Mouse (Mus musculus): ENCODE measurements around the gene Zdhhc19. TPM values are rescaled to one million over a fixed set of nuclear protein-coding genes. Genes with fewer than 3 reads are reported as not detected.
A peak's percentile ranks its signal among the peaks of the same experiment; 100 is the strongest.
"Not testable (repeated sequence)": the region's sequence is repeated elsewhere in the genome, so short reads cannot be mapped to it uniquely, and the experiment has no call there.

The Zdhhc19 gene
- total RNA-seq, 4 experiments from 2014 or later = not detected

DNA sequence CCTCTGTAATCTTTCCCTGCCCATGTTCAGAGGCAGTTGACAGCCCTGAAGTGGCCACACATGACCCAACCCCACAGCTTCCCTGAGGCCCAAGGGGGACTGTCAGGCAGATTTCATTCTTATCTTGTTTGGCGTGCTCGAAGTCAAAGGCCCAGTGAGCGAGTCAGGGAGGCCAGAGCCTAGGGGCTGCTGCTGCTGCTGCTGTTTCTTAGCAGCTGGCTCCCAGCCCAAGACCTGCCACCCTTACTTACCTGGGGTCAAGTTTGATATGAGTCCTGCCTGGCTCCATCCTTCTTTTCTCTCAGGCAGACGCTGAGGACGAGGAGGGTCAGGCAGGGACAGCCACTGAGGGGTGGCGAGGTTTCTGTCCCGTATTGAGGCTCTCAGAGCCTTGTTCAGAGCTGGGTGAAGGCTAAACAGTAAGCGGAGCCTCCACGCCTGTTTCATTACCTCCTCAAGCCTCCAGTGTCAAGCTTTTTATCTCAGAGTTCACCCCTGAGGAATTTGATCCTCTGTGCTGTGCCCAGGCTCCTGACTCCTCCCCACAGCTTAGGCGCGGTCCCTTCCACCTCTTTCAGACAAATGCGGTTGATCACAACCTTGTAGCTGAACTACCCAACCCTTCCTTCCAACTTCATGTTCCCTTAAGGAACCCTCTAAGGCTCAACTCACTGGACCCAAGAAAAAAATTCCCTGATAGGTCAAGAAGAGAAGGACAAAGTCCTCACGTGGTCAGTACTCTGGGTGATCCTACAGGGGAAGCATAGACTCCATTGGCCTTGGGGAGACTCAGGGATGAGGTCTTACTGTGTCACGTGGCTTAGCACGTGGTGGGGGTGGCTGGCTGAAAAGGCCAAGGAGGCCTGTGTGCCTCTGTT, 8.6 kb upstream of the Zdhhc19 start, which contains the start of gene Slc51a:
TSS of gene Slc51a (minus strand) at position 646 of the 878 bp plus-strand sequence.
- no peak for DNase-seq (ENCODE audit: low spot score in 2 of 2)

DNA sequence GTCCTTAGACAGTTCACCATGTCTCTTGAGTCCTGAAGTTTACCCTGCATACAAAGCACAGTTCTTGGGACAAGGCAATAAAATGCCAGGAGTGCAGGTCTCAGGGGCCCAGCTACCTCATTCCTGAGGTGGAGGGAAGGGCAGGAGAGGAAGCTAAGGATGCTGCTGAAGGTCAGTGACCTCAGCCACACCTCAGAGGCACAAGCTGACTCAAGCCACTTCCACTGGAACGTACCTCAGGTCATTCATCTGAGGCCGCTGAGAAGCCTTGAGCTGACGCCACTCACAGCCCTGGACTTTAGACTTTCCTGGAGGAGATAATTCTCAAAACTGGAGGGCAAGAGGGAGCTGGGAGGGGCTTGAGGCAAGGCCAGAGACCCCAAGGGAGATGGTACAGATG, 7.1 kb upstream of the Zdhhc19 start:
- no peak for DNase-seq (ENCODE audit: low spot score in 2 of 2)

DNA sequence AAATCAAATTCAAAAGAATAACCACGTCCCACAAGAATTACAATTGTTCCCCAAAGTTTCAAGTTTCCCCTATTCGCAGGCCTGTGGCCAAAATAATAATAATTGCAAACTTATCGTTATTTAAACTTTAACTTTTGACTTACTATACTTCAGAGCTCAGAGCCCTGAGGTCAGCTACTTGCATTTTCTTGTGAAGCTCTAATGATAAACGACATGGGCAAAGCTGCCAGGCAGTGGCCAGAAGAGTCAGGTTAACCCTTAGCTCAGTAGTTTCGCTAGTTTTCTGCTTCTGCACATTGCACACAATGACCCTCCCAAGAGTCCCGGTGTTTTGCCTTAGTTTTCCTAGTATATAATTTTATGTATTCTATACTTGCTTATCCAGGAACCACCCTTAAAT, 1.7 kb upstream of the Zdhhc19 start:
- DNase-seq (ENCODE audit: low spot score in 2 of 2) = not testable (repeated sequence)

DNA sequence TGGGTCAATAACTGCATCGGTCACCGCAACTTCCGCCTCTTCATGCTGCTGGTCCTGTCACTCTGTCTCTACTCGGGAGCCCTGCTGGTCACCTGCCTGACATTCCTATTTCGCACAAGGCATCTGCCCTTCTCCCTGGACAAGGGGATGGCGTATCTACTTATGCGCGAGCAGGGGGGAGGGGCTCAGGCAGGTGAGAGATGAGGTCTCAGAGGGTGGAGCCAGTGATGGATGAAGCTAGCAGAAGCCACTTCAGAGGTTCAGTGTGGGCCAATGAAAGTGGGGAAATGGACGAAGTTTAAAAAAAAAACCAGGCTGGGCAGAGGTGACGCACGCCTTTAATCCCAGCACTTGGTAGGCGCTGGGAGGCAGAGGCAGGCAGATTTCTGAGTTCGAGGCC, 2.9 kb downstream of the Zdhhc19 start:
- no peak for DNase-seq (ENCODE audit: low spot score in 2 of 2)

DNA sequence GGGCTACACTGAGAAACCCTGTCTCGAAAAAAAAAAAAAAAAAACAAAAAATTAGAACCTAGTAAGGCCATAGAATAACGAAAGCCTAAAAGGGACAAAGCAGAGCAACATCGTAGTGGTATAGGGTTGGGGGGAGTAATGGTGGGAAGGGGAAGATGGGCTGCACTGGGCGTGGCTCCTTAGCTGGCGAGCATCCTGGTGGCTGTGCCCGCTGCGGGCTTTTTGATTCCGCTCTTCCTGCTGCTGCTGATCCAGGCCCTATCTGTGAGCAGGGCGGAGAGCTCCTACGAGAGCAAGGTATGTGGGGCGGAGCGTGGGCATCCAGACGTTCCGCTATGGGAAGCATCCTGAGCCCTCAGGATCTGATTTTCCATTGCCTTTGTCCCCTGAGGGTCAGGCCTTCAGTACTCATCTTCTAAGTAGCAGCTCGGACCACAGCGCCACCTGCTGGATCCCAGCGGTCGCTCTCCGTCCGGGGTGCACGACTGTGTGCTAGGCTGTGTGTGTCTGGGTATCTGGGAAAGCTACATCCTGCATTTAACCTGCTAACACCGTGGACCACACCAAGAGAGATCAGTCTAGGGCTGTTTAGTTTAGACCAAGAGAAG, 3.5 kb downstream of the Zdhhc19 start:
- DNase-seq (ENCODE audit: low spot score in 2 of 2) = peak; percentile 66 to 88

DNA sequence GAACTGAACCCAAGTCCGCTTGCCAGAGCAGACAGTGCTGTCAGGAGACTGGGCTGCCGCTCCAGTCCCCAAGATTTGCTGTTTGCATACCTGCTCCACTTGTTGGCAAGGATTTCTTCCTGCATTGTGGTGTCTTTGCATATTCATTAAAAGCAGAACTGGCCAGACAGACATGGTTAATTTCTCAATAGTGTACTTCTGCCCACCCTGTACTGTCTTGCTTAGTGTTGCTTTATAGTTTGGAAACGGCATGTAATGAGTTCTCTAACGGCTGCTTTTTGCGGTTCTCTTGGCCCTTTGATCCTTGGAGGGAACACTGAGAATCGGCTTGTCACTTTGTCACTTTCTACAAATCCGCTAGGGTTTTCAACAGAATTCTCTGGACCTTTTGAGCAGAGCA, 5.4 kb downstream of the Zdhhc19 start:
- DNase-seq (ENCODE audit: low spot score in 2 of 2) = no peak

DNA sequence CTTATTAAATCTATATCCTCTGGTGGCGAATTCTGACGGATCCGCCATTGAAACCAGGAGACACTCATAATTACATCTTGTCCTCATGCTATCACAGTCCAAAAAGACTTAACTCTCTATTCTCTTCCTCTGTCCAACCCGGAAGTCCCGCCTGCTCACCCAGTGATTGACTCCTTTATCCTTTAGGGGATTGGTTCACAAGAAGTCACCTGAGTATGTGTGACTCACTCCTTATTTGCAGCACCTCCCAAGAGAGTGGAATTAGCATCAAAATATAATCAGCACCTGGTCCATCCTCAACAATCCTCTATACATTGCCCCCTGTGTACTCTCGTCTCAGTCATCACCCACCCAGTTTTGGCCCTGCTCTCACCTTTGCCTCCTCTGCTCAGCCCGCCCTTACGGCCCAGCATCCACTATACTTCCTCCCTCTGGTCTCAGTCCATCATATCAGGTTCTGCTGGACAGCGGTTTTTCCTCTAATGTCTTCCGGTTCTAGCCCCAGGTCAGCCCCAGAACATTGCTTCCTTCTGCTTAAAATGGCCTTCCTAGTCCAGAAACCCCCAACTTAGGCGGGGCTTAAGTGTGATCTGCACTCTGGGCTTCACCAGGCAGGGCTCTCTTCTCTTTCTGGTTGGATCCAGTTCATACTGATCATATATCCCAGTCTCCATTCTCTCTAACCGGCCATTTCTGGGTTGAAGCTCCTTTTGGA, 6.7 kb downstream of the Zdhhc19 start:
- no peak for DNase-seq (ENCODE audit: low spot score in 2 of 2)

DNA sequence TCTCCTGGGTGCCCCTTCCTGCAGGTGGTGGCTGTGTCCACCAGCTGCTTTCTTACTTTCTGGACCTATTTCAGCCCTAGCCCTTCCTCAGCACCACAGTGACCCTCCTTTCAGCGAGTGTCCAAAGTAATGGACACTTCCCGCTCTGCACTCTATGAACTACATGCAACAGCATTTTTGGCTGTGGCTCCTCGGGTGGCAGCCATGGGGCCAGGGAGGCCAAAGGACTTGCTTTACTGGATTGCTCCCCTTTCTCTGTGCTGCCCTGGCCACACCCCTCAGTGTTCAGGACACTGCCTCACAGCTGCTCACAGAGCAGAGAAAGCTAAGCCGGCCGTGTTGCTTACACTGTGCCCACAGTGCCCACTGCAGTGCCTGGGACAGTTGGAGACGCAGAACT, 7.6 kb downstream of the Zdhhc19 start:
- no peak for DNase-seq (ENCODE audit: low spot score in 2 of 2)

DNA sequence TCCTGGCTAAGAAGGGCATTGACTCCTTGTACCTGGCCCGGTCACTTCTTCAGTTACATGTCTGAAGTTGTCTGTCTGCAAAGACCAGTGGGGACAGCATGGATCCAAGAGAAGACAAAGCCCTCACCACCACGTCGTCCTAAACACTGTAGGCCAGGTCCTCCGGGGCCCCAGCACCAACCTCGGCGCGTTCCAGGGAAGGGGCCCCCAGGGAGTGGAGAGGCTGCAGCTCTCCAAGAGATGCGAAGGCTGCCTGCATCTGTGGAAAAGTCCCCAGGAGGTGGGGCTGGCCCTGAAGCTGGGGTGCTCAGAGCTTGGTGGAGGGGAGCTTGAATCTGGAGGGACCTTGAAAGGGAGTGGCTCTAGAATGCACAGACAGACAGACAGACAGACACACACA, 10.2 kb downstream of the Zdhhc19 start:
- DNase-seq (ENCODE audit: low spot score in 2 of 2) = no peak

DNA sequence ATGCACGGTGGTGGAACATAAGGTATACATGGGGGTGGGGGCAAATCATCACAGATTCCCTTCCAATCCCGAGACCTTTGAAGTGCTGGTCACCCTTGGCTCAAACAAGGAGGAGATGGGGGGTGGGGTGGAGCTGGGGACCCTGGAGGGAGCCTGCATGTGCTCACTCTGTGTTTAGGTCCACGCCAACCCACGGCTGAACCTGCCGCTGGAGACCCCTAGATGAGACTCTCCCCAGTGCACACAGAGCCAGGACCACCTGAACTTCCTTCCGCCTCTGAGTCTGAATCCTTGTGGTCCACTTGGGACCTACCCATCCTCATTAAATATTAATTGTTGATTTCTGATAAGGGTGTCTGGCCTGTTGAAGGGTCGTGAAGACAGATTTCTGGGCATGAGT, 10.8 kb downstream of the Zdhhc19 start:
- DNase-seq (ENCODE audit: low spot score in 2 of 2) = no peak

DNA sequence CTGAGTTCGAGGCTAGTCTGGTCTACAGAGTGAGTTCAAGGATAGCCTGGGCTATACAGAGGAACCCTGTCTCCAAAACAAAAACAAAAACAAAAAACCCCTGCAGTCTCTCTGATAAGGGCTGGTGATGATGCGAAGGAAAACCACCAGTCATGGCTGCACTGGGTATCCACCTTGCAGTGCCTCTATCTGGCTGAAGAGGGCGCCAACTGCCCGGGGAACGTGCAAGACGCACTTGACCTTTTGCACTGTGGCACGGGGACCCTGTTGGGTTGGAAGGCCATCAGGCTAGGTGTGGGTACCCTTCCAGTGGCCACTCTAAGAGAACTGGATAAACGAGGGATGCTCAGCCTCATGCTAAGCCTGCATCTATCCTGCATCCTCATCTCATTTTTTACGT, 11.3 kb downstream of the Zdhhc19 start:
- peak in 1 of 2 experiments; percentile 61 for DNase-seq (ENCODE audit: low spot score in 2 of 2)

DNA sequence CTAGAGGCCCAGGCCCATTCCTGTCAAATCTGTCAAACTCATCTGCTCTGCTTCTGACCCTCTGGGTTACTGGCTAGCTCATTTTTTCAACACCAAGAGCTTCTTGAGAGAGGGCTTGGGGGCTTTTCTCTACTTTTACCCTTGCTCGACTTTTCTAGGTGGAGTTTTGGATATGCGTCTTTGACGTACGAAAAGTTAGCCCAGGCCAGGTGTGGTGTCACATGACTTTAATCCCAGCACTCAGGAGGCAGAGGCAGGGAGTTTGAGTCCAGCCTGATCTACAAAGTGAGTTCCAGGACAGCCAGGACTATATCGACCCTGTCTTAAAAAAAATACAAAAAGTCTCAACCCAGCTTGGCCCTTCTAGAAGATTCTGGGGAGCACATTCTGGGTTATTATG, 12.0 kb downstream of the Zdhhc19 start:
- DNase-seq (ENCODE audit: low spot score in 2 of 2) = no peak

DNA sequence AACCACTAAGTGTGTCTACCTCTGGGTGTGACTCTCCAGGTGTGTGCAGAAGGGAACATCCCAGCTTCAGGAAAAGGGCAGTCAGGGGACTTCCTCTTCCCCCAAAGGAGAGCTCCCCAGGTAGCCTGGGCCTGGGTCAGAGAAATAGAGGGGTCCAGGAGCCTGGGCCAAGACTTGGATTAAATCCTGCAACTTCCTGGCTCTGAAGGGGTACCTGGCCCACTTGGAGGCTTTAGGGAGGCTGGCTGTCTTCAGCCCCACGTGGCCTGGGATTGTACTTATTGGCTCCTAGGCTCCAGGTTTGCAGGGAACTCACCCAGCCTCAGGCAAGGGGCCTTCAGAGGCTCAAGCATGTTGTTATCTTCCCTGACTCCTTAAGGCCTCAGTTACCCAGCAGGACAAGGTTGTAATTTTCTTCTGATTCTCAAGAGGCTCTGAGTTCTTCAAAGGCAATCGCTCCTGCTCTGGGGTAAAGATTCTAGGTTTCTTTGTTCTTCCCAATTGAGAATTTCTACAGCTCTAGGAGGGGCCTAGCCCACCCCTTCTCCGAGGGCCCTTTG, 12.5 kb downstream of the Zdhhc19 start:
- DNase-seq (ENCODE audit: low spot score in 2 of 2) = no peak

DNA sequence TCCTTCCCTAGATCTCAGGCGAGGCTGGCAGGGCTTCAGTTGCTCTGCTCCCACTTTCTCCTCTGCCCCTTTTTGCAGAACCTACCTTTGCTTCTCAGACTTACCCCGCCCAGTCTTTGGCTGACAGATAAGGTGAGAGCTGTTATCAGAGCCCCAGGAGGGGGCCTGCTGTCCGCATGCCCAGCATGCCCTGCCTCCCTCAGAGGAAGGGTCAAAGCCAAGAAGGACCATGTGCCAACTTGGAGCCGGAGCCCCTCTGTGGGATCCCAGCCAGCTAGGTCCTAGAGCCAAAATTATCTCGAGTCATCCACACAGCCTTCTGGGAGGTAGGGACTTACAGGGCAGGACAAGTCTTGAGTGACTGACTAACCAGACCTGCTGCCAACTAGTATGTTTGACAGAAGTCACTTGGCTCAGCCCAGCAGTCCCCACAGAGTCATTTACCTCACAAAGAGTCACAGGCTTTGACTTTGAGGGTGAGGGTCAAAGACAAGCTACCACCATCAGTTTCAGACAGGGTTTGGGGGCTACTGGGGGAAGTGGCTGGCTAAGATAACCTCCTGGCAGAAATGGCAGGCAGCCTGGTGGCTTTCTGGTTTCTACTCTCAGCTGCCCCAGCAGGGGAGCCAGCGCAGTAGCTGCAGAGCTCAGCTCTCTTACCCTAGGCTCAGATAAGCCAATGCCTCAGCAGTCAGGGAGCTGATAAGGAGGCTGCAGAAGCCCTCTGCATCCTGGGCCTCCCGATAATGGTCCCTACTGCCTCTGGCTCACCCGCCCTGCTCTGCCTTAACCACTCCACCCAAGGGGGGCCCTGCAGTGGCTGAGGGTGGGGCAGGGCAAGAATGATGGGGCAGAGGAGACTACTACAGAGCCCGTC, 13.2 kb downstream of the Zdhhc19 start:
- no peak for DNase-seq (ENCODE audit: low spot score in 2 of 2)

DNA sequence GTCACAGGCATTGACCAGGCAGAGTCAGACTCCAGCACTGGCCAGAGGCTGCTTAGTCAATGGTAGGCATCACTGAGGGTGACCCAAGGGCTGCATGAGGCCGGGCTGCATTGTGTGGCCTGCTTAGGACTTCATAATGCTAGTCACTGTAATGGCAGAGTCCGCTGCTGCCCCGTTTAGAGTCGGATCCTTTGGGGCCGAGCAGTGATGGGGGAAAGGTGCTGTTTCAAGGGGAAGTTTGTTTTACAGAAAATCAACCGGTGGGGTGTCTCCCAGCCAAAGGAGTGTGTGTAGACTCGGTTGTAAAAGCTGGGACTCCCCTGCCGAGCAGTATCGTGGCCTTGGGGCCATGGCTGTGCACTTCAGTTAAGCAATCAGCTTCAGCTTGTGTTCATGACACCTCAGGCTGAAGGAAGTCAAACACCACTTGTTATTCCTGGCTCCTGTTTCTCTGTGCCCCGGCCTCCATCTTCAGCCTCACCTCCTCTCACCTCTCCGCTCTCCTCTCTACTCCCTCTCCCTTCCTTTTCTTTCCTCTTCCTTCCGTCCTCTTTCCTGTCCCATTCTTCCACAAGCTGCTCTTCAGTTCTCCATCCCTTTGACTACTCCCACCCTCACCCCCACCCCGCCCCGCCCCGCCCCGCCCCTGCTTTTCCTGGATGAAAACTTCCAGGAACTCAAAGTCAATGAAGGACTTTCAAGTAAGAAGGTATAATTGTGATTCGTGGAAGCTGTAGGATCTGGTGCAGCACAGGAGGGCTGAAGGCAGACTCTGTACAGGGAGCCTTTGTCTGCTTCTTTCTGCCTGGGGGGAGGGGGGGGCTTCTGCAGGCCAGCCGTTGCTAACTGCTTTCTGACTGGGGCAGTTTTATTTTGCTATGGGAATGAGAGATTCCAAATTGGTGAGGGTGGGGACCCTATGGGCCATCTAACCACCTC, 14.6 kb downstream of the Zdhhc19 start:
- DNase-seq (ENCODE audit: low spot score in 2 of 2) = no peak

DNA sequence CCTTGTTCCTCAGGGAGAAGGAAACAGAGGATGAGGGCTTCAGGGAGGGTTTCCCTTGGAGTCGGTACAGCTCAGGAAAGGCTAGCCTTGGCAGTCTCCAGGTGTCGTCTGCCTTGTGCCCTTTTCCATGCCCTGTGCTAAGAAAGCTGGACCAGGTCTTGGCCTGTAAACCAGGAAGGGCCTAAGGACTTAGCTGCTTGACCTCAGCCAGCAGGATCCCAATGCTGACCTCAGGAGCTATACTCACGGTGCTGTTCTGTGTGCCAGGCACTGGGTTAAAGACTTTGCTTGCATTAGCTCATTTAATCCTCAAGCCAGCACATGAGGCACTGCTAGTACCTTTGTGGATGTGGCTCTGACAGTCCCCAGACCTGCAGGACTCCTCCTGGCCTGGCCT, 15.3 kb downstream of the Zdhhc19 start:
- no peak for DNase-seq (ENCODE audit: low spot score in 2 of 2)

DNA sequence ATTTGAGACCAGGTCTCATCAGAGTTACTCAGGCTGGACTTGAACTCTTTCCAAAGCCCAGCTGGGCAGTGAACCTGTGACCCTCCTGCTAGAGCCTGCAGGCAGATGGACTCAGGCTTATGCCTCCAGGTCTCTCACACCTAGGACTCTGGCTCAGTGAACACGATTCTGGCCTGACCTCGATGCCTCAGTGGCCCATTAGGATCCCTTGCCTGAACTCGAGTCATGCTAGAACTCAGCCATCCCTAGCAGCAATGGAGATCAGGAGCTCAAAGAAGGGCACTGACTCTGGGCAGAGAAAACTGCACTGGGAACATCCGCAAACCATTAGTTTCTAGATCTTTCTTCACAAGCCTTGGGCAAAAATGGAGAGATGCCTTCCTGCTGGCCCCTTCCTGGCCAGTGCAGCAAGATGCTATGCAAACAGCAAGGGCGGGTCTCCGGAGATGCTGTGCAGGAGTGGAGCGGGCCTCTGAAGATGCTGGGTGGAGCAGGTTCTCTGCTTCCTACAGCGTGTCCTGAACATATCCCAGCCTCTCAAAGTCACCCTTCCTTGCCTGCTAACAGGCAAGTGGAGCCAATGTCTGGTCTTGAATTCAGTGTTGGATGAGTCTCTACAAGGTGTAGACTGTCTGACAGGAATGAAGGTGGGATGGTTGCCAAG, 15.9 kb downstream of the Zdhhc19 start:
- no peak for DNase-seq (ENCODE audit: low spot score in 2 of 2)

DNA sequence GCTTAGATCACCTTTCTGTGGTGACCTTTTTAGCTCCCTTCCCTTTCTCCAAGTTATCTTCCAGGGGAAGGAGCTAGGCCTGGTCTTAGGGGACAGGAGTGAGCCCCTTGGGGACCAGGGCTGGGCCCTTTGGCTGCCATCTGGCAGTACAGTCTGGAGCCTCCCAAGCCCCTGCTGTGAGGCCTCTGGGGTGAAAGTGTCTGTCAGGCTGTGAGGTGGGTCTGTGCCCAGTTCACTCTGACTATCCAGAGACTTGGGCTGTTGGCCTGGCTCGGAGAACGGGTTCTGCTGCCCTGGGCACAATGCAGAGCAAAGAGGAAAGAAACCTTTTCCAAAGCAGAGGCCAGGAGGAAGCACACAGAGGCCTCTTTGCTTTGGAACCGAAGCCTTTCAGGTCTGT, 16.9 kb downstream of the Zdhhc19 start:
- no peak for DNase-seq (ENCODE audit: low spot score in 2 of 2)

DNA sequence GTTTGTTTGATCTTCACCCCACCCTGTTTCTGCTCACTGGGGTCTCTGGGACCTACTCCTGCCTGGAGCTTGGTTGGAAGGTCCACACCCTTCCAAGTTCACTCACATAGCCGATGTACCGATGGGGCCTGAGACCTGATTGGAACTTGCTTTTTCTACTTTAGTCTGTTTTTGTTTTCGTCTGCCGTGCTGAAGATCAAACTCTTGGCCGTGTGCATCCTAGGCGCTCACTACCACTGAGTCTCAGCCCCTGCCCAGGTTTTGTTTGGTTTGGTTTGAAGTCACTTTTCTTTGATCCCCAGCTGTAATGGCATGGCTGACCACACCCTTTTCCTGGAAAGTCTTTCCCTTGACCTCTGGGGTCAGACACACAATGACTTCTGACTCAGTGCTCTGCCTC, 17.3 kb downstream of the Zdhhc19 start:
- DNase-seq (ENCODE audit: low spot score in 2 of 2) = no peak
